Mouse (Mus musculus) testis, adult 2 months (tissue): ENCODE data around the gene Dnpep. TPM values are rescaled to one million over a fixed set of nuclear protein-coding genes. Genes with fewer than 3 reads are reported as not detected.

ENCODE experiments used
- H3K27ac ChIP-seq: fragments of 200-500 bp; 2 replicates; pipeline ENCODE4 v1.5.1; 2012; ENCODE audit warnings: low read depth, low read length; ENCODE audit not compliant: control insufficient read depth, insufficient read depth
- H3K27me3 ChIP-seq: fragments of 200-500 bp; 2 replicates; pipeline ENCODE4 v1.6.1; 2012; ENCODE audit warnings: mild to moderate bottlenecking, low read length, moderate library complexity; ENCODE audit not compliant: control insufficient read depth, insufficient read depth
- H3K36me3 ChIP-seq: fragments of 200-500 bp; 2 replicates; pipeline ENCODE4 v1.6.1; 2012; ENCODE audit warnings: mild to moderate bottlenecking, low read length; ENCODE audit not compliant: control insufficient read depth, insufficient read depth
- H3K4me1 ChIP-seq: fragments of 200-500 bp; 2 replicates; pipeline ENCODE4 v1.6.1; 2012; ENCODE audit warnings: low read length; ENCODE audit not compliant: control insufficient read depth, insufficient read depth
- H3K4me3 ChIP-seq: fragments of 200-500 bp; 2 replicates; pipeline ENCODE4 v1.5.1; 2012; ENCODE audit warnings: low read depth, mild to moderate bottlenecking, low read length, moderate library complexity, mixed read lengths; ENCODE audit not compliant: control insufficient read depth
- CTCF ChIP-seq: fragments of 200-500 bp; IDR thresholded peaks from 2 replicates; pipeline ENCODE4 v1.5.1; 2012; ENCODE audit warnings: low read depth, mild to moderate bottlenecking, inconsistent platforms, low read length, moderate library complexity; ENCODE audit not compliant: control insufficient read depth, insufficient read depth, insufficient replicate concordance
- POLR2A ChIP-seq: fragments of 200-500 bp; IDR thresholded peaks from 2 replicates; pipeline ENCODE4 v1.6.1; 2012; ENCODE audit warnings: low read depth, mild to moderate bottlenecking, inconsistent platforms, low read length, moderate library complexity; ENCODE audit not compliant: control insufficient read depth
- polyA plus RNA-seq: library from polyadenylated mRNA; depleted of rRNA; stranded (reverse); fragments of >200 nt; gene quantifications from 2 replicates; pipeline ENCODE4 v1.2.3, GENCODE M21; 2012

The Dnpep gene
- polyA plus RNA-seq, 1 experiment, result 158 TPM

DNA sequence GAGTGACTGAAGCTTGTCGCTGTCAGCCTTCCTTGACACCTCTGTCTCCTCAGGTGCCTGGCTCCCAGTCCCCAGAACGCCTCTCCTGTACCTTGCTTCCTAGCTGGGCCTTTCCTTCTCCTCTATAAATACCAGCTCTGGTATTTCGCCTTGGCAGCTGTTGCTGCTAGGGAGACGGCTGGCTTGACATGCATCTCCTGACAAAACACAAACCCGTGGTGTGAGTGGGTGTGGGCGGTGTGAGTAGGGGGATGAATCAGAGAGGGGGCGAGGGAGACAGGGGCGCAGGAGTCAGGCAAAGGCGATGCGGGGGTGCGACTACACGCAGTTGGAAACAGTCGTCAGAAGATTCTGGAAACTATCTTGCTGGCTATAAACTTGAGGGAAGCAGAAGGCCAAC, 41.6 kb upstream of the Dnpep start:
- no peaks in the 10 kb centered on the region; the same call in 1 of the 2 replicates for H3K27me3 ChIP-seq
- TF ChIP-seq CTCF (no peak), POLR2A (no peak)
- H3K4me3 ChIP-seq, result no peak overlapping the region
- H3K27ac ChIP-seq, result no peak overlapping the region
- no peaks in the 10 kb centered on the region for H3K36me3 ChIP-seq
- peaks cover 9% of the 10 kb centered on the region for H3K4me1 ChIP-seq

DNA sequence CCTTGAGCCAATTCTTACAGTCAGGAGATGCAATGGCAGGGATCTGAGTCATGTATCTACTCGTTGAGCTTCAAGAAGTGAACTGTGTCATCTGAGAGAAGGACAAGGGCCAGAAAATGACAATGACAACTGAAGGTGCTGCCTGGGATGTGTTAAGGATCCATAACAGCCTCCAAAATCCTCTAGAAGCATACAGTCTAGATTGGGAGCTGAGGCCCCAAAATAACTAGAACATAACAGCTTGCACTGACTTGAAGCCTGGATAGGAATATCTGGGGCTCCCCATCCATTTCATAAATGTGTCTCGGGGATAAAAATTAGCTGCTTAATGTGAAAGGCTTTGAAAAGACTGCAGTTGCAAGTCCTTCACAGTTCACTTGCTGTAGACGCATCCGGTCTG, 40.2 kb upstream of the Dnpep start:
- no peak overlapping the region for H3K4me3 ChIP-seq
- H3K4me1 ChIP-seq, result peaks cover 9% of the 10 kb centered on the region
- H3K27ac ChIP-seq, result no peak overlapping the region
- H3K27me3 ChIP-seq, result no peaks in the 10 kb centered on the region; the same call in 1 of the 2 replicates
- H3K36me3 ChIP-seq, result no peaks in the 10 kb centered on the region
- TF ChIP-seq CTCF (no peak), POLR2A (no peak)

DNA sequence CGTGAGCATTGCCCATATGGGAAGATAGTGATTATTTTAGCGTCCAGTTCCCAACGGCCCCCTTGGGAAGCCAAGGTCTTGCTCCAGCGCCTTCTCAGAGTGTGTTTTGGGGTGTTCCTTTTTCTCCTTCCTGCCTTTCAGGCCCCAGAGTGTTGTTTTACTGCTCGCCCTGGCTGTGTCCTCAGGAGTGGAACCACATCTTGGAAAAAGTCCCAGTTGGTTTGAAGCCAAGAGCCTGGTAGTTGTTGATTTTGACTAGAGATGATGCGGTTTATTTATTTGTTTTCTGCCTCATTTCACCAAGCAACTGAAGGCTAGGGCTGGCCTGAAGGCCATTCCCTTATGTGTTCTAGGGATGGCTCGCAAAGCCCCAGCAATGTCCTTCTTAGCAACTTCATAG, 39.5 kb upstream of the Dnpep start:
- TF ChIP-seq POLR2A (no peak), CTCF (no peak)
- no peaks in the 10 kb centered on the region; the same call in 1 of the 2 replicates for H3K27me3 ChIP-seq
- no peak overlapping the region for H3K27ac ChIP-seq
- H3K36me3 ChIP-seq, result no peaks in the 10 kb centered on the region
- H3K4me3 ChIP-seq, result no peak overlapping the region
- H3K4me1 ChIP-seq, result peaks cover 9% of the 10 kb centered on the region

DNA sequence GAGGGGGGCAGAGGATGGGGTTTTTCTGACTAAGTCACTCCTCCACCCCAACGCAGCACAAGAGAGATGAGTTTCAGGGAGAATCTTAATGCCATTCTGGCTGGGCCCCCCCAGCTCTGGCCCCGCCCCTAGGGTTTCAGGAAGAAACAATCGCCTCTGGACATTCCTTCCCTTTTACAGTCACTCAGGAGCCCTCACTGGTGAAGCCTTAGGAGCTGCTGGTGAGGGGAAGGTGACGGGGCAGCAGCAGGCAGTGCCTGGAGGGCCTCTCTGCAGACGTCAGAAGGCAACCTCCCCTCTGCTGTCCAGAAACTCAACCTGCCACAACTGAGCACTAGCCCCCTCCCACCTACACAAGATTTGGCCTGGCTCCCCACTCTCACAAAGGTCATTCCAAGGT, 31.5 kb upstream of the Dnpep start:
- Histone ChIP-seq H3K27ac (no peak overlapping the region), H3K4me1 (peaks cover 12% of the 10 kb centered on the region), H3K4me3 (no peak overlapping the region), H3K36me3 (no peaks in the 10 kb centered on the region), H3K27me3 (no peaks in the 10 kb centered on the region)
- TF ChIP-seq CTCF (no peak), POLR2A (no peak)

DNA sequence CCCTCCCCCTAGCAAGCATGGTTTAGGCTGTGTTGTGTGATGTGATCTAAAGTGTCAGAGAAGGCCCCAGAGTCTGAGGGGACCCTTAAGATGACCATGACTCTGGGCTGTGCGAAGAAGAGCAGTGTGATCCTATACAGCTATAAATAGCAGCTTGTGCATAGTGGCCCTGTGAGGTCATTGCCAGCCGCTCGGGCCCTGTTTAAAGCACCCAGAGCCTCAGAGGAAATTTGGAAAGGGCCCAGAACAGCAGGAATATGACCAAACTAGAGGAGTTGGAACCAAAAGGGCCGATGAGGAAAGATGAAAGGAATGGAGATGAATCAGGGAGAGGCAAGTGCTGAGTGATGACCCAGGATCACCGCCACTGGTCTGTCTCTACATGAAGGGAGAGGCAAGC, 29.5 kb upstream of the Dnpep start:
- H3K4me1 ChIP-seq, result peaks cover 12% of the 10 kb centered on the region
- H3K36me3 ChIP-seq, result no peaks in the 10 kb centered on the region
- no peak overlapping the region for H3K27ac ChIP-seq
- H3K4me3 ChIP-seq, result no peak overlapping the region
- no peaks in the 10 kb centered on the region for H3K27me3 ChIP-seq
- TF ChIP-seq POLR2A, result no peak
- no peak for TF ChIP-seq CTCF

DNA sequence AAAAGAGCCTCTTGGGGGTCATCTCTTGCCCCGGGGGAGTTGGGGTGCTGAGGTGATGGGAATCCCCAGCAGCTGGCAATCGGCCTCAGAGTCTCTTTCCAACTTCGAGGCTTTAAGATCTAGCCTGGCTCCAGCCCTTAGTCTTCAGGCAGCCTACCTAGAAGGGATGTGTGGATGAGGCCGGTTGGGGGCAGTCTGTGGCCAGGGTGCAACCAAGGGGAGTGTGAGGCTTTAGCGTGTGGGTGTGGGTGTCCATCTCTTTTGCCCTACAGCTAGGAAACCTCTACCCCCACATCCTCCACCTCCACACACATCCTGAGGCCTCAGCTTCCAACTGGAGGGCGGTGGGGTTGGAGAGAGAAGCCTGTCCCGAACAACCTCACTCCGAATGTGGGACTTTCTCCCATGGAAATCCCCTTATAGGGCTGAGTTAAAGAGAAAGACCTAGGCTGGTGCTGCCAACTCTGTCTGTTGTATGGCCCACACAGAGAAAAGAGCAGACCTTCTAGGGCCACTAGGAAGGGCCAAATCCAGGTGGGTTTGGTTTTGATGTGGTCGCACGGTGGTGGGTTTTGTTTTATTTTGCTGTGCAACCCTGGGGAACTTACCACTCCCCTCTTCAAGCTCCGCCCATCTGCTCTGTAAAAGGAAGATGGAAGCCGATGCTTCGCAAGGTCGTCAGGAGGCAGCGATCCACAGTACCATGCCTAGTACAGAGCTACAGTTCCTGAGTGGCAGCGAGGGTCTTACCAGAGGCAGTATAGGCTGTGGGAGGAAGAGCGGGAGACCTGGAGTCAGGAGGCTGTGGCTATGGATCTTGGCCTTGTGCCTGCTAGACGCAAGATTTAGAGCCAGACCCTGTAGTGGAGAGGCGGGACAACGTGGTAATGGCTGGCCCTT, 27.5 kb upstream of the Dnpep start:
- Histone ChIP-seq H3K27me3 (no peaks in the 10 kb centered on the region), H3K36me3 (no peaks in the 10 kb centered on the region), H3K4me1 (peaks cover 12% of the 10 kb centered on the region), H3K27ac (peak overlapping the region; percentile 41; the same call in 1 of the 2 replicates), H3K4me3 (peak overlapping the region; percentile 37)
- no peak for TF ChIP-seq POLR2A
- TF ChIP-seq CTCF, result no peak

DNA sequence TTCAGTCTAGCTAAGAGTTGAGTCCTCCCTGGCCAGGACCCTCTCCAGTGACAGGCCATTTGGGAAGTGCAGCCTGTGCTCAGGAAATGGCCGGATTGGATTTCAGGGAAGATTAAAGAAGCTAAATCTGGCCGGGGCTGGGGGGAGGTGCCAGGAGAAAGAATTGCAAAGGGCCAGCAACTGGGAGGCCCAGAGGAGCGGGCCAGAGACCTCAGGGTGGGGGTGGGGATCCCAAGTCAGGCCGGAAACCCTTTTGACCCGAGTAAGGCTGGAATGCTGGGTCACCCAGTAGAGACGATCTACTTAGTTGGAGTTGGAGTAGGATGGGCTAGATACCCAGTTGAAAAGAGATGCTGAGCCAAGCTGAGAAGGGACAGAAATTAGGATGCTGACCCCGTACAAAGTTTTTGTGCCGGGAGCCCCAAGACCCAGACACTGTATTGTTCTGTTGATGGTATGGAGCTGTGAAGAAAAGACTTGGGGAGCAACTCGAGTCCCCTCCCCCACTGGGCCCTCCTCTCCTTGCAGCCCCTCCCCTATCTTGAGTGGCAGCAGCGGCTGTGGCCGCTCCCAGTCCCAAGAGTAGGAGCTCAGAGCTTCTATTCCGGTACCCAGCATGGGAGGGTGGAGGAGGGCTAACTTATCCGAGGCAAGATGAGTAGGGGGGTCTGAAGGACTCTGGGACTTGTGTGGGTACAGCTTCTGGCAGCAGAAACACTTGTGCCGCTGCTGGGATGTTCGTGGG, 26.7 kb upstream of the Dnpep start:
- H3K27ac ChIP-seq, result peak overlapping the region; percentile 41
- TF ChIP-seq CTCF (no peak), POLR2A (no peak)
- H3K4me3 ChIP-seq, result no peak overlapping the region
- H3K27me3 ChIP-seq, result no peaks in the 10 kb centered on the region
- no peaks in the 10 kb centered on the region for H3K36me3 ChIP-seq
- H3K4me1 ChIP-seq, result peaks cover 12% of the 10 kb centered on the region
